Mouse (Mus musculus): ENCODE results near the gene Atp9a. TPM values are rescaled to one million over a fixed set of nuclear protein-coding genes. Genes with fewer than 3 reads are reported as not detected.

The Atp9a gene
- polyA plus RNA-seq, 1 experiment from 2014 or later, result 155 TPM

DNA sequence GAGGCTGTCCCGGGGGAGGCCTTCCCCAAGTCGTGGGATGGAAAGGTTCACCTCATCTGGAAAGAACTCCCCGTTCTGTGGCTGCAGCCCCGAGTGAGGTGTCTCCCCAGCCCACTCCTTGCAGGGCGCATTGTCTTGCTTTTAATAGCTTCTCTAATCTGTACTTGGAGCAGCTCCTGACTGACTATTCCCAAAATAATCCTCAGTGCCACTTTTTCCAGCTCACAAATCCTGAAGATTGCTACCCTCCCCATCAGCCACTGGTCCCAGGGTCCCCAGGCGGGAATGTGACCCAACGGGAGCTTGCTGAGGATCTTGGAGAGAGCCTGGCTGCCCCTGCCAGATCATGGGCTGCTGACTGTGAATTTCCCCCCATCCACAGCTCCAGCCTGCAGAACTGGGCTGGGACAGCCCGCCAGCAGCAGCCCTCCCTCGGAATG lies 134.1 kb downstream of the Atp9a start:
- H3K36me3 ChIP-seq (replicated peaks), result no peaks in the 10 kb centered on the region
- H3K4me2 ChIP-seq, result no peak overlapping the region
- no peak overlapping the region for H3K27ac ChIP-seq
- no peak overlapping the region for H3K9ac ChIP-seq
- H3K27me3 ChIP-seq (replicated peaks), result peaks cover 10% of the 10 kb centered on the region
- WGBS, result 67% methylated on average over 9 of the region's 9 CpGs
- ATAC-seq (replicated peaks), result no peak
- H3K4me1 ChIP-seq, result peaks cover 14% of the 10 kb centered on the region
- no peaks in the 10 kb centered on the region for H3K9me3 ChIP-seq
- no peak overlapping the region for H3K4me3 ChIP-seq

DNA sequence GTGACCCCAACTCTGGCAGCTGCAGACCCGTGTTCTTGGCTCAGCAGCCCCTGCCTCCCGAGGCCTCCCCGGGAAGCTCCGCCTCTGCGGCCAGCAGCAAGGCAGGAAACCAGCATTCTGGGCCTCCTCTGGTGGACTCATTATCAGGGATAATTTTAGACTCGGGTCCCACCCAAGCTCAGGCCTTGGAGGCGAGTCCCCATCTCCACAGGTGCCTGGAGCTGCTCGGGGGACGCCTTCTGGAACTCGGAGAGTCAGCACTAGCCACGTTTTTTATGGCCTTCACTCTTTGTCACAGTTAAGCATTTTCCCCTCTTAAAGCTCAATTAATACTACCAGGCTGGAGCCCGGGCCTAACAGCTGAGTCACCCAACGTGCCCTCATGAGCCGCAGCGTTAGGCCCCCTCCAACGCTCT lies 137.5 kb downstream of the Atp9a start:
- peaks cover 24% of the 10 kb centered on the region for H3K27me3 ChIP-seq (replicated peaks)
- WGBS, result 60% methylated on average over 16 of the region's 16 CpGs

DNA sequence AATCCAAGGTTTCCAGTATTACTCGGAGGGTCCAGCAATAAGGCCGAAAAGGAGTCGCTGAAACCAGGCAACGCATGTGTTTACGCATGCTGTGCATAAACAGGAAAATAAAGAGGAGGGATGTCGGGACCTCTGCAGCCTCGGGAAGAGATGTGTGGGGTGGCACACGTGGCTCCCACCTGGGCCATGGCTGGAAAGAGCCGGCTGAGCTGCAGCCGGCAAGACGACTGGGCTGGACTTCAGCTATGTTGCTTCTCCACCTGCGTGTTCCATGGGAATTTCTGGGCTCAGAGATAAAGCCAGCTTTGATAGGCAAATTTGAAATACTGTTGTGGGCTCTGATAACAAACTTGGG lies 139.8 kb downstream of the Atp9a start:
- H3K4me2 ChIP-seq, result peak overlapping the region; percentile 93
- H3K4me3 ChIP-seq, result no peak overlapping the region
- no peak for ATAC-seq (replicated peaks)
- 24% methylated on average over 12 of the region's 12 CpGs for WGBS
- H3K27ac ChIP-seq, result no peak overlapping the region
- peaks cover 34% of the 10 kb centered on the region for H3K4me1 ChIP-seq
- no peaks in the 10 kb centered on the region for H3K9me3 ChIP-seq
- H3K9ac ChIP-seq, result no peak overlapping the region
- peaks cover 24% of the 10 kb centered on the region for H3K27me3 ChIP-seq (replicated peaks)
- no peaks in the 10 kb centered on the region for H3K36me3 ChIP-seq (replicated peaks)

More for the DNA sequence above, 137.5 kb downstream of the Atp9a start:
- no peak for ATAC-seq (replicated peaks)
- no peak overlapping the region for H3K4me2 ChIP-seq
- no peak overlapping the region for H3K4me3 ChIP-seq
- no peaks in the 10 kb centered on the region for H3K36me3 ChIP-seq (replicated peaks)
- H3K4me1 ChIP-seq, result peaks cover 39% of the 10 kb centered on the region
- no peaks in the 10 kb centered on the region for H3K9me3 ChIP-seq
- H3K27ac ChIP-seq, result no peak overlapping the region
- H3K9ac ChIP-seq, result no peak overlapping the region

DNA sequence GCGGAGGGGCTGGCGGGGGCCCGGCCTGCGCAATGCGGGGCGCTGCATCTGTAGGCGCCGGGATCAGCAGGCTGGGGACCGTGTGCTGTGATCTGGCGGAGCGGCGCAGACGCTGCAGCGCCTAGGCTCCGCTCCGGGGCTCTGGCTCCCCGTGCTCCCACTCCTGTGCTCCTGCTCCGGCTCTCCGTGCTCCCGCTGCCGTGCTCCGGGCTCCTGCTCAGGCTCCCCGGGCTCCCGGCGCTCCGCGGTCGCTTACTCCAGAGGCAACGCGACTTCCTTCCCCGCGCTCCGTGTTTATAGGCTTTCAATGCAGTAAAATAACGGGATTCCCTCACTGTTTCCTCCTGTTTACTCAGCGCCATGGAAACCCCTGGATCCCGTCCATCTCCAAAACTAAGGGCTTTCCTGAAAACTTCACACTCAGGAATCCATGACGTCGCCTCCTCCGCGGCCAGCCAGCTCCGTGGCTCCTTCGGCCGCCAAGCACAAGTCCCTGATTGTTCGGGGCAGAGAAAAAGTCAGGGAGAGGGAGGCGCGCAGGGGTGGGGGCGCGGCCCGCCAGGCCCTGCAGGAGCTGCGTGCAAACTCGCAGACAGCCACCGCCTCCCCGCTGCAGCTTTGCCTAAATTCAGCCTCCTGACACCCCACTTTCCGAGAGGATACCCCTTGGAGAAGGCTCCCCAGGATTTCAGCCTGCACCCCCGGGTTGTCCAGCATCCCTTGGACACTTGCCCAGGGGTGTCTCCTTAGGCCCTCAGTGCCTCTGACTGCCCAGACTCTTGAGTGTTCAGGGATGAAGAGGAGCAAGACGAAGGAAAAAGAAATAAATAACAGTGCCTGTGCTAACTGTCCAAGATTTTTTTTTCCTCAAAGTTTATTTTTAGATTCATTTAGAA lies 140.5 kb downstream of the Atp9a start, which contains the start of gene Nfatc2:
Gene Nfatc2 (minus strand): TSS at position 167 of the 896 bp plus-strand sequence.
- H3K4me3 ChIP-seq, result peak within 1 kb of the TSS; percentile 62
- ATAC-seq (replicated peaks), result peak; percentile 80
- H3K4me1 ChIP-seq, result peaks cover 34% of the 10 kb centered on the region
- peaks cover 24% of the 10 kb centered on the region for H3K27me3 ChIP-seq (replicated peaks)
- H3K9ac ChIP-seq, result peak within 1 kb of the TSS; percentile 74
- H3K9me3 ChIP-seq, result no peaks in the 10 kb centered on the region
- peak within 1 kb of the TSS; percentile 81 for H3K27ac ChIP-seq
- H3K4me2 ChIP-seq, result peak within 1 kb of the TSS; percentile 93
- under 1% methylated on average over 56 of the region's 56 CpGs for whole genome bisulfite sequencing
- H3K36me3 ChIP-seq (replicated peaks), result no peaks in the 10 kb centered on the region

DNA sequence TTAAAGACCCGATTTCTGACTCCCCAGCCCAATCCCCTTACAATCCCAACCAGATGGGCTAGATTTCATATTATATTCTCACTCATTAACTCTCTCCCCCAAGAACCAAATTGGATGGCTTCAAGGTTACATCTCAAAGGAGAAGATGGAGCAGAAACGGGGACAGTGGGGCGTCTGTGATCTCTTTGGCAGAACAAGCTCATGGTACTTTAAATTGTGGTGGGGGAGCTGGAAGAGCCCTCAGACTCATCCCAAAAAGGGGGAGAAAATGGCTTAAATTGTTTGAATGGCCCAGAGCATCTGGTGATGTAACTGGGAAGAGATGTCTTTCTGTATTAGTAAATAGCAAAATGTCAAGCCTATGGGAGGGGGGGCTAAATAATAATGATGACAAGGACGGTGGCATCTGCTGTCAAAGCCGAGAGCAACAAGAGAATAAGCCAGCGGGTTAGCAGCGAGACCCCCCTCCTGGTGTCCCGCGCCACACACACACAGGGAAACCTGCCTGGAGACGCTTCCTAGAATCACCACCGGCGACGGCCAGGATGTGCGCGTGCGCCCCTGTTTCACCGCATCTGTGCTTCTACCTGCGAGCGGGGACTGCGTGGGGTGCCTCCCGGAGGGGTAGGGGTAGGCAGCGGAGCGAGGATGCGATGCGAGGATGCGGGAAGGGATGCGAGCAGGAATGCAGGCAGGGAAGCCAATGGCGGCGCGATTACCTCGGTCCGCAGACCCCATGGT lies 141.3 kb downstream of the Atp9a start:
- 1% methylated on average over 32 of the region's 32 CpGs for WGBS
- Histone ChIP-seq H3K9ac (peak overlapping the region; percentile 74), H3K4me2 (peak overlapping the region; percentile 93), H3K36me3 (replicated peaks) (no peaks in the 10 kb centered on the region), H3K9me3 (no peaks in the 10 kb centered on the region), H3K27ac (peak overlapping the region; percentile 81), H3K4me1 (peaks cover 34% of the 10 kb centered on the region), H3K4me3 (peak overlapping the region; percentile 62), H3K27me3 (replicated peaks) (peaks cover 24% of the 10 kb centered on the region)
- ATAC-seq (replicated peaks), result peak; percentile 80; the same call in 1 of the 2 replicates

DNA sequence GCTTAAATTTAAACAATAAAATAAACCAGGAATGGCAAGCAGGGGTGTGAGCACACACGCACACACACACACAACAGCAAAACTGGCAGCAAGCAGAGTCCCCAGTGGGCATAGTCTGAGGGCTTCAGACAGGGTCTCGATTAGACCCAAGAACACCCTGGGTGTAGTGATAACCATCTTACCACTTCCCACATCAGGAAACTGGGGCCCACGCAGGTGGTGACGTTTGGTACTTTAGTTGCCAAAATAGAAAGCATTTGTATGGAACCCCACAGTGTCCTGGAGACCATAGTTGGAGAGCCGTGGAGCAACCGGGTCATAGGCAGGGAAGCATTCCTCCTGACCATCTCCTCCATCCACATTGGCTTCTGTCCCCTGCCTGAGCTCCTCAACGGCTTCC lies 146.5 kb downstream of the Atp9a start:
- Histone ChIP-seq H3K4me1 (peaks cover 11% of the 10 kb centered on the region), H3K4me3 (no peak overlapping the region), H3K36me3 (replicated peaks) (no peaks in the 10 kb centered on the region), H3K9ac (no peak overlapping the region), H3K9me3 (no peaks in the 10 kb centered on the region), H3K27ac (no peak overlapping the region), H3K27me3 (replicated peaks) (peaks cover 10% of the 10 kb centered on the region; the same call in 1 of the 2 replicates), H3K4me2 (no peak overlapping the region)
- 82% methylated on average over 7 of the region's 7 CpGs for WGBS
- ATAC-seq (replicated peaks), result no peak

DNA sequence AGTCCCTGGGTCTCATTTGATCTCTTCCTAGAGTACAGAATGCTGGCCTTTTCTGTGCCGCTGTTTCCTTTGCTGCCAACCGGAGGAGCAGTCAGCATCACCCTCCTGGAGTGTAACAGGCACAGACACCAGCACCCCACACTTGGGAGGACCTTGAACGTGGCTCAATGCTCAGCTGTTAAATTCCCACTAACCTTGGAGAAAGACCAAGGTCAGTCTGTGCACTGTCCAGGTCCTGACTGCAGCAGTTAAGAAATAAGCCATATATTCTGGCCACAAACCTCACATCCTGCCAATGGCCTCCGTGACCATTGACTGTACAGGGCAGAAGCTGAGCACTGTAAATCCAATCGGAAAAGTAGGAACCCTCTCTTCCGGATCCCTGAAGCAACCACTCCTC lies 148.5 kb downstream of the Atp9a start:
- peaks cover 27% of the 10 kb centered on the region for H3K27me3 ChIP-seq (replicated peaks)
- no peak overlapping the region for H3K9ac ChIP-seq
- H3K4me2 ChIP-seq, result no peak overlapping the region
- H3K36me3 ChIP-seq (replicated peaks), result no peaks in the 10 kb centered on the region
- ATAC-seq (replicated peaks), result no peak
- no peak overlapping the region for H3K27ac ChIP-seq
- H3K4me1 ChIP-seq, result peaks cover 19% of the 10 kb centered on the region
- H3K4me3 ChIP-seq, result no peak overlapping the region
- no peaks in the 10 kb centered on the region for H3K9me3 ChIP-seq
- WGBS, result 86% methylated on average over 6 of the region's 6 CpGs

DNA sequence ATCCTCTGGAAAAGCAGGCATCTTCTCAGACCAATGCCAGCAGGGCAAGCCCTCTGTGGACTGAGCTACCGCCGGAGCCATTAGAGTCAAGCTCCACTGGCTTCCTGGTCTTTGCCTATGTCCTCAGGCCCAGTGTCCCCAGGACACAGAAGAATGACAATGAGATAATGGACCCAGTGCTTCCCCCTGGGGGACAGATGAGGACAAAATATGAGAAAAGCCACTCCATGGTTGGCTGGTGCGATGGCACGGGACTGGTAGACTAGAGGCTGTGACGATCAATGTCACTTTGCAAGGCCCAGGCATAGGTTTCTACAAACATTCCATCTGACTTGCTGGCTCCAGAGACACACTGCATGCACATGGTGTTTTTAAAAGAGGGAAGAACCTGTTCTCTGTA lies 149.2 kb downstream of the Atp9a start:
- no peak overlapping the region for H3K27ac ChIP-seq
- no peaks in the 10 kb centered on the region for H3K9me3 ChIP-seq
- H3K9ac ChIP-seq, result no peak overlapping the region
- no peak for ATAC-seq (replicated peaks)
- WGBS, result 84% methylated on average over 5 of the region's 5 CpGs
- H3K4me1 ChIP-seq, result peaks cover 23% of the 10 kb centered on the region
- H3K4me2 ChIP-seq, result no peak overlapping the region
- no peaks in the 10 kb centered on the region for H3K36me3 ChIP-seq (replicated peaks)
- no peak overlapping the region for H3K4me3 ChIP-seq
- peaks cover 28% of the 10 kb centered on the region for H3K27me3 ChIP-seq (replicated peaks)

DNA sequence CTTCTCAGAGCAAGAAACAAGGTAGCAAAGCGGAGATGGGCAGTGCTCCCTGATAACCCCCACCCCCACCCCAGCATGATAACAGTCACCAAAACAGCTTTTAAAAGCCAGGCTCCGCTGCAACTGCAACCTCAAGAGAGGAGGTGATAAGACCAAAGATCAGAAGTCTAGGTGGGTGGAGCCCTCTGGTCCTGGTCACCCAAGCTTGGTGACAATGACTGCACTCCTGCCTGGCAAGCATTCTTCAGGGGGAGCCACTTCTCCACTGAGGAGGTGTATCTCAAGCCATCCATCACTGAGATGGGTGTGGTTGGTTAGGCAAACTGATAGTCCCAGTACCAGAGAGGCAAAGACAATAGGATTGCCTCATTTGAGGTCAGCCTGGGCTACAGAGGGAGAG lies 151.1 kb downstream of the Atp9a start:
- H3K4me3 ChIP-seq, result no peak overlapping the region
- no peak for ATAC-seq (replicated peaks)
- no peak overlapping the region for H3K27ac ChIP-seq
- no peaks in the 10 kb centered on the region for H3K9me3 ChIP-seq
- H3K36me3 ChIP-seq (replicated peaks), result no peaks in the 10 kb centered on the region
- peaks cover 26% of the 10 kb centered on the region for H3K4me1 ChIP-seq
- H3K4me2 ChIP-seq, result no peak overlapping the region
- H3K9ac ChIP-seq, result no peak overlapping the region
- peaks cover 32% of the 10 kb centered on the region for H3K27me3 ChIP-seq (replicated peaks)
- 93% methylated on average over 2 of the region's 2 CpGs for WGBS

DNA sequence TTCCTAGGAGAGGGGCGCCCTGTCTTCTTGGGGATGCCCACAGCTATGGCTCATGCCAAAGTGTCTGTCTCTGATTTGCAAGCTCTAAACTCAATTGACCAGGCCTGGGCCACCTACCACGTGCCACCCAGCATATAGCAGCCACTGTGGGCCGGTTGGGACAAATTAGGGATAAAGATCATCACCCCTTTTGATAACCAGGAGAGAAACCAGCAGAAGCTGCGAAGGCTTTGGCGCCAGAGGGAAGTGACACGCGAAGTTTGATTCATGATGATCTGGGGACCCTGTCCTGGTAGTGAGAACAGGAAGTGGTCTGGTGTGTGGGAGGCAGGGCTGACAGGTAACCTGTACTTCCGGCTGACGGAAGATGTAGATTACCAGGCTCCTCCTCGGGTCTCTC lies 151.7 kb downstream of the Atp9a start:
- Histone ChIP-seq H3K4me3 (peak overlapping the region; percentile 32; the same call in 1 of the 2 replicates), H3K27me3 (replicated peaks) (peaks cover 32% of the 10 kb centered on the region), H3K36me3 (replicated peaks) (no peaks in the 10 kb centered on the region), H3K27ac (no peak overlapping the region), H3K4me1 (peaks cover 26% of the 10 kb centered on the region), H3K9me3 (no peaks in the 10 kb centered on the region), H3K9ac (no peak overlapping the region), H3K4me2 (peak overlapping the region; percentile 58)
- 52% methylated on average over 10 of the region's 10 CpGs for WGBS
- ATAC-seq (replicated peaks), result no peak

DNA sequence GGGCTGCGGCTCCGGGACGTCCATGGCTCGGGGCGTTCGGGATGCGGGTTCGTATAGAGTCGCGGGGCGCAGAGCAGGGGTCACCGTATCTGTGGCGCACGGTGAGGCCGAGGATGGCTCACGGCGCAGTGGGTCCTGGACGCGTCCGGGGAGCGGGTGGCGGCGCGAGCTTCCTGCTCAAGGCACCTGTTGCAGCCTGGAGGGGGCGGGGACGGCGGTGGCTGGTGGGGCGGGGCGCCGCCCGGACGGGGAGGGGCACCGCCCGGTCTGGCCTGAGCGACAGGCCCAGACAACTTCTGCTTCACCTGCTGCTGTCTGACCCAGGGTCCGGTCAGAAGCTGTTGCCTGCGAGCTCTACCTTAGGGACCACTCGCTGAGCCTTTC lies 152.0 kb downstream of the Atp9a start:
- WGBS, result 1% methylated on average over 32 of the region's 38 CpGs
- no peak for ATAC-seq (replicated peaks)
- peak overlapping the region; percentile 26 for H3K9ac ChIP-seq
- H3K27ac ChIP-seq, result no peak overlapping the region
- H3K4me1 ChIP-seq, result peaks cover 26% of the 10 kb centered on the region
- H3K4me3 ChIP-seq, result peak overlapping the region; percentile 32
- peak overlapping the region; percentile 58 for H3K4me2 ChIP-seq
- H3K9me3 ChIP-seq, result no peaks in the 10 kb centered on the region
- H3K27me3 ChIP-seq (replicated peaks), result peaks cover 32% of the 10 kb centered on the region
- no peaks in the 10 kb centered on the region for H3K36me3 ChIP-seq (replicated peaks)

DNA sequence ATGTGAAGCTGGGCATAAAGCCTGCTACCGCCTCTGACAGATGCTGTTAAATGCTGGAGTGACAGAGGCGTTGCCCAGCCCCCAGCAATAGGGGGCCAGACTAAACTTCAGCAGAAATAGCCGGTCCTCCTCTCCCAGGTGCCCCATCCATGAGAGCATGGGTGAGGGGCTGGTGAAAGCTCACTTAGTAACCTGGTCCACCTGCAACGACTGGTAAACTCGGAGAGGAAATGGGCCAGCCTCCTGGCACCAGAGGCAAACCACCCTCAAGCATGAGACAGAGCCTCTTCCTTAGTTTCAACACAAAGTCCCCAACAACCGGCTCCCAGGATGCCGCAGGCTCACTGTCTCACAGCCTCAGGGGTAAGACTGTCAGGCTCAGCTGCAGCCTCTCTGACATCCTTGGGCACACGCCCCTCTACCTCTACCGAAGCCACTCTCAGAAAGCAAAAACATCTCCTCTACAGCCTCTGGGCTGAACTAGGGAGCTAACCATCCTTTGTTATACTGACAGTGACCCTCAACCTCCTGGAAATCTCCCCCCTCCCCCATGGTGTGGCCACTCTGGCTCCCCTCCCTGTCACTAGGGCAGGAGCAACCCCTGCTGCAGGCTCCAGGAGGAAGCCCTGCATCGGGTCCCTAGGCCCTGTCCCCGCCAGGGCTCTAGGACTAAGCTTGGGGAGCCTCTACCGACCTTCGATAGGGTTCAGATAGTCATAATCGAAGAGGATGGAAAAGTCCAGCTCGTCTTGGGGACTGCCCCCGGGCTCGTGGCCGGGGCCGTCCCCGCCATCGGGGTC lies 152.6 kb downstream of the Atp9a start:
- no peaks in the 10 kb centered on the region for H3K36me3 ChIP-seq (replicated peaks)
- peak overlapping the region; percentile 32 for H3K4me3 ChIP-seq
- peaks cover 32% of the 10 kb centered on the region for H3K27me3 ChIP-seq (replicated peaks)
- peak overlapping the region; percentile 58 for H3K4me2 ChIP-seq
- H3K27ac ChIP-seq, result peak overlapping the region; percentile 39; the same call in 1 of the 2 replicates
- no peaks in the 10 kb centered on the region for H3K9me3 ChIP-seq
- ATAC-seq (replicated peaks), result peak; percentile 48
- H3K9ac ChIP-seq, result peak overlapping the region; percentile 26
- WGBS, result 6% methylated on average over 21 of the region's 21 CpGs
- peaks cover 26% of the 10 kb centered on the region for H3K4me1 ChIP-seq

Data from midbrain, embryonic 15.5 days (tissue).